Mouse (Mus musculus) cerebellum, adult 2 months (tissue): ENCODE data around the gene Tango6. TPM values are rescaled to one million over a fixed set of nuclear protein-coding genes. Genes with fewer than 3 reads are reported as not detected.

Source experiments
- DNase-seq, 2 experiments: peaks; one replicate each; pipeline ENCODE4 v3.0.0; 2021
- H3K27ac ChIP-seq: fragments of 200-500 bp; 2 replicates; pipeline ENCODE4 v1.5.1; 2012; ENCODE audit warnings: low read length, control low read depth, inconsistent platforms; ENCODE audit not compliant: insufficient read depth
- H3K27me3 ChIP-seq: fragments of 200-500 bp; 2 replicates; pipeline ENCODE4 v1.6.1; 2012; ENCODE audit warnings: inconsistent platforms, mild to moderate bottlenecking, low read length, moderate library complexity; ENCODE audit not compliant: control insufficient read depth, insufficient read depth
- H3K4me1 ChIP-seq: fragments of 200-500 bp; 2 replicates; pipeline ENCODE4 v1.6.1; 2011; ENCODE audit warnings: low read length; ENCODE audit not compliant: control insufficient read depth, insufficient read depth
- H3K4me3 ChIP-seq: fragments of 200-500 bp; replicated peaks from 2 replicates; pipeline ENCODE3; 2011; ENCODE audit warnings: mild to moderate bottlenecking, low read depth, low read length, control low read depth; ENCODE audit not compliant: insufficient read depth
- CTCF ChIP-seq: fragments of 200-500 bp; IDR thresholded peaks from 2 replicates; pipeline ENCODE4 v1.5.1; 2011; ENCODE audit warnings: low read depth, mild to moderate bottlenecking, control low read depth, low read length, moderate library complexity, borderline replicate concordance; ENCODE audit not compliant: insufficient read depth
- POLR2A ChIP-seq: fragments of 200-500 bp; IDR thresholded peaks from 2 replicates; pipeline ENCODE4 v1.6.1; 2011; ENCODE audit warnings: low read length, control low read depth, borderline replicate concordance; ENCODE audit not compliant: insufficient read depth
- WGBS: fragments of 180-500 bp; shearing (Covaris S2); methylation state at CpG from one replicate; pipeline ENCODE4 v1.1.7; 2018; 5-methylcytosine and 5-hydroxymethylcytosine counted together
- polyA plus RNA-seq: library from polyadenylated mRNA; depleted of rRNA; stranded (reverse); fragments of >200 nt; gene quantifications from 2 replicates; pipeline ENCODE4 v1.2.3, GENCODE M21; 2012

Tango6 gene
- polyA plus RNA-seq, 1 experiment = 5.3 TPM

- WGBS = 84% methylated on average over 13 of the region's 13 CpGs
These were observed 54.2 kb downstream of the Tango6 start for GRCm38 (mm10) chr8:106736861-106737662.

DNA sequence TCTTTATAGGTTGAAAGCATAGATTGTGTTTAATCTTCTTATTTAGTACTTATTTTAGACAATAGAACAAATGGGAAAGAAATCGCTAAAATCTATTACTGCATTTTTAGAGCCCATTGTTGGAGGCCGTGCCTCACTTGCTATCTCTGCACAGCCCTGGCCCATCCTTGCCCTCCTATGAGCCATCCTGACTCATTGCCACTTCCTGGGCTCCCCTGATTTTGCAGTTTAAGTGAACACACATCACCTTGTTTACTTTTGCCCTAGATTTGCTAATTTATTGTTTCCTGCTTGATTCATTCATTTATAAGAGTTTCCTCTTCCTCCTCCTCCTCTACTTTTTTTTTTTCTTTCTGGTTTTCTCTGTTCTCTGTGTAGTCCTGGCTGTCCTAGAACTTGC is 55.0 kb downstream of the Tango6 start:
- DNase-seq = no peak
- no peak overlapping the region for H3K4me3 ChIP-seq

More at GRCm38 (mm10) chr8:106736861-106737662, 54.2 kb downstream of the Tango6 start:
- DNase-seq = no peak
- no peak for TF ChIP-seq POLR2A
- no peak for TF ChIP-seq CTCF
- Histone ChIP-seq H3K4me1 (no peaks in the 10 kb centered on the region), H3K27ac (no peak overlapping the region), H3K4me3 (no peak overlapping the region), H3K27me3 (no peaks in the 10 kb centered on the region)

GRCm38 (mm10) chr8:106742321-106742720 is 59.5 kb downstream of the Tango6 start:
- Histone ChIP-seq H3K4me3 (no peak overlapping the region), H3K4me1 (no peaks in the 10 kb centered on the region; the same call in 1 of the 2 replicates), H3K27ac (no peak overlapping the region), H3K27me3 (no peaks in the 10 kb centered on the region)
- 97% methylated on average over 10 of the region's 10 CpGs for WGBS
- TF ChIP-seq CTCF (no peak), POLR2A (no peak)
- no peak for DNase-seq

More for the DNA sequence above, 55.0 kb downstream of the Tango6 start:
- no peak for TF ChIP-seq CTCF
- TF ChIP-seq POLR2A = no peak
- 97% methylated on average over 2 of the region's 2 CpGs for WGBS
- Histone ChIP-seq H3K4me1 (no peaks in the 10 kb centered on the region), H3K27me3 (no peaks in the 10 kb centered on the region), H3K27ac (no peak overlapping the region)

DNA sequence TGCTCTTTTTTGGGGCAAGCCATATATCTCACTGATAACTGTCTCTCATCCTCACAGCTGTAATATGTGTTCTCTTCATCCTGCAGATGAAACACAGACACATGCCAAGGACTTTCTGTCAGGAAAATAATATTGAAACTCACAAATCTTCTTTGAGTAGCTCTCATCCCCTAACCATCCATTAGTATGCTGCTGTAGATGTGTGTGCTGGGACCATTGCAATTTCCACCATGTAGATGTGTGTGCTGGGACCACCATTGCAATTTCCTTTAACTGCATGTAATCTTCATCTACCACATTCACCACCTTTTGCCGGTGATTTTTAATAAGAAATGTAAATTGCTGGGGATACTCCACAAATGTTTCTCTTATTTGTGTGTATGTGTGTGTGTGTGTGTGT is 60.5 kb downstream of the Tango6 start:
- no peak for DNase-seq
- Histone ChIP-seq H3K4me1 (peaks cover 2% of the 10 kb centered on the region), H3K27me3 (no peaks in the 10 kb centered on the region), H3K27ac (no peak overlapping the region), H3K4me3 (no peak overlapping the region)
- TF ChIP-seq POLR2A (no peak), CTCF (no peak)
- 98% methylated on average over 1 of the region's 1 CpGs for WGBS

- WGBS = 52% methylated on average over 3 of the region's 3 CpGs
- Histone ChIP-seq H3K27ac (no peak overlapping the region), H3K4me3 (no peak overlapping the region), H3K4me1 (no peaks in the 10 kb centered on the region), H3K27me3 (no peaks in the 10 kb centered on the region)
- TF ChIP-seq POLR2A (no peak), CTCF (no peak)
- no peak for DNase-seq
These were observed 70.6 kb downstream of the Tango6 start for GRCm38 (mm10) chr8:106753436-106753835.

DNA sequence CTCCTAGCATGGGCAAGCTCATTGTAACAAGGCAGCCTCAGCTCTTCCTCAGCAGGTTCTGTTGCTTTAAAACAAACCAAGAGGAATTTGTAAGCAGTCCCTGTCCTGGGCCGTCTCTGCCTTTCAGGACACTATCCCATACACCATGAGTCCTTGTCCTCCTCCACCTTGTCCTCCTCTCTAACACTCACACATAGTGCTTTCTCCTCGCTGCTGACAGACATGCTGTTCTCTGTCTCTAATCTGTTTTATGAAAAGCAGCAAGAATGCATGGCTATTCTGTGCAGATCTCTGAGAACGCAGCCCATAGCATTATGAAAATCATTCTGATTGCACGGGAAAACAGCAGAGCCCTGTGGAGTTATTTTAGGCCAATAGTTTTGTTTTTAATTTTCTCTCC is 78.4 kb downstream of the Tango6 start:
- 70% methylated on average over 4 of the region's 4 CpGs for WGBS
- DNase-seq = no peak

GRCm38 (mm10) chr8:106761867-106762523 is 79.1 kb downstream of the Tango6 start:
- H3K27ac ChIP-seq = no peak overlapping the region

More for the DNA sequence above, 78.4 kb downstream of the Tango6 start:
- Histone ChIP-seq H3K27me3 (no peaks in the 10 kb centered on the region), H3K27ac (no peak overlapping the region), H3K4me1 (peaks cover 4% of the 10 kb centered on the region; the same call in 1 of the 2 replicates), H3K4me3 (no peak overlapping the region)
- no peak for TF ChIP-seq POLR2A
- no peak for TF ChIP-seq CTCF

More at GRCm38 (mm10) chr8:106761867-106762523, 79.1 kb downstream of the Tango6 start:
- no peak for TF ChIP-seq POLR2A
- no peak for TF ChIP-seq CTCF
- peak in 1 of 2 experiments; percentile 17 for DNase-seq
- WGBS = 15% methylated on average over 7 of the region's 7 CpGs
- H3K4me1 ChIP-seq = peaks cover 4% of the 10 kb centered on the region
- H3K27me3 ChIP-seq = no peaks in the 10 kb centered on the region
- H3K4me3 ChIP-seq = no peak overlapping the region
